Mouse (Mus musculus): Measurements from ENCODE around the gene Kirrel3.

- TF ChIP-seq POLR2A (IDR thresholded peaks at IDR 0.05; ENCODE audit: borderline replicate concordance, extremely low read depth, low read depth, low read length) (no peak), CTCF (IDR thresholded peaks at IDR 0.05; ENCODE audit: insufficient read depth, low read length) (no peak)
Observed at GRCm38 (mm10) chr9:34938140-34938539, 452.4 kb downstream of the Kirrel3 start.
